Mouse (Mus musculus) Muller cell, postnatal 12 days (primary cell): ENCODE results near the gene Fmnl2.

ENCODE experiments used
- DNase-seq: peaks from one replicate; pipeline ENCODE4 v3.0.0-alpha.2; 2015; ENCODE audit errors: inconsistent ontology term

The Fmnl2 gene

DNA sequence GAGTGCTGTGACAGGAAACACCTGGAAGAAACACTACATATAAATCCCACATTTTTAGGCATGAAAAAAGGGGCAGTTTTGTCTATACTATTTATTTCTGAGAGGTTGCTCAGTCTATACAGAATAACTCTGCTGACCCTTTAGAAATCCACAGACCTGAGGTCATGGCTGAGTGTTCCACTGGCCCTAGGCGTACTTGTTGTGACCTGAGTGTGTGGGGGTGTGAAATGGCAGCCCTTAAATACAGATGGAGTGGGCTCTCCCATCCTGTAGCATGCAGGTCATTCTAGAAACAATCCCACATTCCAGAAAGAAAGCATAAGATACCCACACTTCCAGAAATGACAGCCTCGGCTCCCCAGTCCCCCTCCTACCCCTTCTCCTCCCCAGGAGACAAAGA, 180.6 kb downstream of the Fmnl2 start:
- DNase-seq, result no peak

DNA sequence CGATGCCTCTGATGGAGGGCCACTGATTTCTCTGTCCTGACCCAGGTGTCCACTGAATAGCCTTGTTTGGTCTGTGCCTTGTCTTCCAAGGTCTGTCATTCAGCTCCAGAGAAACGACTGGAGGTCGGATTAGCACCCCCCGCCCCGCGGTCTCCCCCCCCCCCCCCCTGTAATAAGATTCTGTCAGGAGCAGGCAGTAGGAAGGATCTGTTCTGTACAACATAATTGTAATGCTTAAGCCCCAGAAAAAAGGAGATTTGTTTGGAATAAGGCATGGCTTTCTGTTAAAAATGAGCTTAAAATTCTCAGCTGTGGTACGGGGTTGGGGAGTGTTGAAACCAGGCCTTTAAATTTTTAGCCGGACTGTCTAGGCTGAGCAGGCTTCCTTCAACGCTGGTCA, 181.1 kb downstream of the Fmnl2 start:
- no peak for DNase-seq

DNA sequence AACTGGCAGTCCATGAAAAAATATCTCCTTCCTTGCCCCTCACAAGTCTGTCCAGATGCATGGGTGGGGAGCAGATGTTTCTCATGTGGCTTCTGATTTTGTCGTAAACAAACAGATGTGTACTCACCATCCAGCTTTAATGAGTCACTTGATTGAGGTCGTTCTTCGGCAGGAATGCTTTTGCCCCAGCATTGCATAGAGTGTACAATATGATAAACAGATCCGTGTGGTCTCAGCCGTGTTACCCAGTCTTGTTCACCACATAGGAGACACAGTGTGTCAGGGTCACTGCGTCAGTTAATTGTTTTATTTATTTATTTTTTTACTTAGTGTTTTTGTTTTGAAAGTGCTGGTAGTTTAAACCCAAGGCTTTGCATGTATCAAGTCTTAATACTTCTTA, 189.4 kb downstream of the Fmnl2 start:
- DNase-seq, result no peak

DNA sequence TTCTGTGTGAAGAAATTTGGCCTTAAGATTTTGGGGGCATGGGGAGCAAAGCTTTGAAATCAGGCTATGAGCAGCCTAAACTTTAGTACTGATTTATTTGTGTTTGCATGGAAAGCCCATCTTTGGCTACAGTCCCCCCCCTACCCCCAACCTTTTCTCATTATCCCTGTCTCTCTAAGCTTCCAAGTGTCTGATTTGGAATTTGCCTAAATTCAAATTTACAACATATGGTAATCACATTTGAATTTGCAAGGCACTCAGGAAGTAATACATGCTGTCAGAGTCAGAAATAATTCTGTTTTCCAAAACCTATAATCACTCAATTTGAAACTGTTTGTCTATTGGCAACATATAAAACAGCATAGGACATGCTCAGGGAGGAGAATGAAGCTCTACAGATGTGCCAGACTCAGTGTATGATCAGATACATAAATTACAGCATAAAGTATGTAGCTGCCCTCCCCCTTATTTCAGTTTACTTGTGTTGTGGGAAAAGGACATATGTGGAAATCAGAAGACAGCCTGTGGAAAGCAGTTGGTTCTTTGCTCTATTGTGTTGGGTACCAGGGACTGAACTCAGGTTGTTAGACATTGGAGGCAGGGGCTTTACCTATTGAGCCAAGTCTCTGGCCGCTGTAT, 190.2 kb downstream of the Fmnl2 start:
- DNase-seq, result no peak

DNA sequence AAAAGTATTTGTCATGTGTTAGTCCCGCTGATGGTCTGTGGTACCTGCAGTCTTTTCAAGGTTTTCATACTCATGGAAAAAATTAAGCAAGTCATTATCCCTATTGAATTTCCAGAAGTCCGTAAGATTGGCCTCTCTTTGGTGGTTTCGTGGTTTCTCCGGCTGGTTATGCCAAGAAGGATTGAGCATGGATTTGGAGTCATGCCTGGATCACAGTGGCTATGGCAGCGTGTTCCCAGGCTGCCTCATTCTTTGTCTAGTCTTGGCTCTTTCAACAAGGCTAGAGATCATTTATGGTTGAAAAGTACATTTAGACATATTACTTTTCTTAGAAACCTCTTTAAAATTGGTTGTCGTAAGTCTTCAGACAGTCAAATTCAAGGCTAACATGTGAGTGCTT, 192.7 kb downstream of the Fmnl2 start:
- DNase-seq, result peak; percentile 69

DNA sequence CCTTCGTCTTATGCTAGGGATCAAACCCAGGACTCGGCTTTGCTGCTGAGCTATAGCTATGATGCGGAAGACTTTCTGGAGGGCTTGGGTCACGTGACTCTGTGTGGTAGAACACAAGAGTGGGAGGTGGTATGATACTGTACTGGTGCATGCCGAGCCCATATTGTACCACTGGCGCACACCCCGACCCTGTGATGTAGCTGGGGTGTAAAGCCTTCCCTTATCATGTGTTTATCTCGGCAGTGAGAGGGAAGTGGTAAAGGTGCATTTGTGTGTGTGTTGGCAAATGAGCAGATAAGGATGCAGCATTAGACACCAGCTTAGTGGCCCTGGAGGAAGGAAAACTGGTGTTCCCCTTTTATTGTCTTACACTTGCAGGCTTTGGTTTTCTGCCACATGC, 193.8 kb downstream of the Fmnl2 start:
- DNase-seq, result no peak

DNA sequence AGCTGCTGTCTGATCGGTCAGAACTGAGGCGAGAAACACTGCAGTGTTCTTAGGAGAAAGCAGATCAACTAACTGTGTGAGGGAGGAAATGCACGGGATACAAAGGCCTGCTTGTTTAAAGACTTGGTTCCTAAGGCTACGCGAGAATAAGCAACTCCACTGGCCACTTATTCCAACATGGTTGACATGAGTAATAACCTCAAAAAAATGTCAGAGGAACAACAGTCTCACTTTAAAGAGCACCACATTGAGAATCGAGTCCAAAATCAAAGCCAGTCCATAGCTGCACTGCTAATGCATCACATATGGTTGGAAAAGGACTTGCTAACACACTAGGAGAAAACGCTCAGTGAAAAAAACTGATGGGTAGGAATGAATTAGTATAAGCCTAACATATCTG, 196.1 kb downstream of the Fmnl2 start:
- peak; percentile 50 for DNase-seq

DNA sequence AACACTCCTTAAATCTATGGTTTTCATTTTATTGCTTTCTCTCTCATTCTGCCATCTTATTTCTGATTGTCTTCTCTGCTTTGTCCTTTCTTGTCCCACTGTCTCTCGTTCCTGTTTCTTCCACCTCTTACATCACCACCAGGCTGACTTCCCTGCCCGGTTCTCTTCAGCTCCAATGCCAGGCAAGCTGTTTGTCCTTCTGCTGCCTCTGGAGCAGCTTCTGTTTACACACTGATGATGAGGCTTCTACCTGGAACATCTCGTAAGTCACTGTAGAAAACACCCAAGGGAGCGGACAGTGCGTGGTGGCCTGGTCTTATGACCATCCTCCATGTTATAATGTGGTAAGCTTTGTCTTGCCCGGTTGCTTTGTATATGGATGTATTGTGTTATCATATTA, 198.9 kb downstream of the Fmnl2 start:
- no peak for DNase-seq

DNA sequence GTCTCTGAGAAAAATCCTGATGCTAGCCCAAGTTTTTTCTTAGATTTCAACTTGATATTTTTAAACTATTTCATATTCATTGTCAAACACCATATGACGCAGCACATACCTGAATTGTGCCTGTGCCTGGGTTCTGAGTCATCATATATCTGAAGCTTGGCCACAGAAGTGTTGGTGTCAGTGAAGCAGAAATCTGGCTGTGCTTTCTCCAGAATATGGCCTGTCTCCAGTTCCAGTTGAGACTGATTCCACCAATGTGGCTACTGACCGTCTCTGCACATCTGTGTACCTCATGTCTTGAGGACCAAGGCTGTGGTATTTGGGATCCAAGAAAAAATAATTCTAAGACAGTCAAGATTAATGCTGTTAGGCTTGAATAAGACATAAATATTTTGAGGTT, 199.6 kb downstream of the Fmnl2 start:
- DNase-seq, result peak; percentile 62

DNA sequence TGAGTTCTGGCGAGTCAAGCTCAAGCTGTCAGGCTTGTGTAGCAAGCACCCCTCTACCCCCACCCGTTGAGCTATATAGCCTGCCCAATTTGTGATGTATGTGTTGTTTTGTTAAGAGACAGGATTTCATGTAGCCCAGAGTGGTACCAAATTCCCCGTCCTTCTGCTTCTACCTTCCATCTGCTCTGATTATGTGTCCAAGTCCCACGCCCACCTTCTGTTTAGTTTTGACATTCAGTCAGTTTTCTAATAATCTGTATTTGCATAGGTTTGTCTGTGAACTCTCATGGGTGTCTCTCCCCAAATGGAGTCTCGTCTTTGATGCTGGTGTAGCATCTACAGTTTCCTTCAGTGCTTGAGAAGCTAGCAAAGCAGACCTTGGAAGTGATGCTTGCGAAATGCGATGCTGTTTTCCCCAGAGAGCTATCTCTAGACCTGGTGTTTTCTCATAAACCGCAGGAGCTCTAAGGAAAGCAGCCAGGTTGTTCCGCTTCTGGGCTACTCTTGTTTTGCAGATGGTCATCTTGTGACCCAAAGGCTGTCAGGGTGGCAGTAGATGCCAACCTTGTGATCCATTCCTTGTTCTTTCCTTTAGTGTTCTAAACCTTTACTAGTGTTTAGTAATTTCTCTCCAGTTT, 203.8 kb downstream of the Fmnl2 start:
- no peak for DNase-seq

DNA sequence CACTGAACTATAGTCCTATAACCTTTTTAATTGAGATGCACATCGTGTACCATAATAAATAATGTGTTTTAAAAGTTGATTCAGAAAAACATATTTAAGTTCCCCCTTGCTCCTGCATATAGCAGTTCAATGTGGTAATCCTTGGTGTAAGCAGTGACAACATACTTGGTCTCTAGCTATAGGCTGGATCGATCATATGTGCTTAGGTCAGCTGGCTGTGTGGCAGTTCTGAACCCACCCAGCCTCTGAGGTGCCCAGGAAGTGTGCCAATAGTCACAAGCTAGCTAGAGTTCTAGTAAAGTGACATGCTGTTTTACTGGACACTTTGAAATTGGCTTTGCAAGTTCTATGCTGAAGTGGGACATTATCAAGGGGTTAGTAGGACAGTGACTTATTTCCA, 209.3 kb downstream of the Fmnl2 start:
- DNase-seq, result no peak

DNA sequence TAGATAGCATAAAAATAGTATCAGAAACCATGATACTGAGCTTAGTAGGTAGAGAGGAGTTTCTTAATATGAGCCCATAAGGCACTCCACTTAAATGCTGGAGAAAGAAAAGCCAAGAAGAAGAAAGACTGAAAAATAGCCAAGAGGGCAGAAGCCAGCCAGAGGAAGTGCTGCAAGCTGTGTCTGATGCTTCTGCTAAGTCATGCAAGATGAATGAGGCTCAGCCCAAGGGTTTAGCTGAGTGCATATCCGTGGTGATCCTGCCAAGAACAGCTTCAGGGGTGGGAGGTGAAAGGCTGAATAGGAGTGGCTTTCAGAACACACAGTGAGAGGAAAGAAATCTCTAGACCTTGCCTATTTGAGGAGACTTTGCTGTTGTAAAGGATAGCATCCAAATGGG, 212.9 kb downstream of the Fmnl2 start:
- DNase-seq, result peak; percentile 66

DNA sequence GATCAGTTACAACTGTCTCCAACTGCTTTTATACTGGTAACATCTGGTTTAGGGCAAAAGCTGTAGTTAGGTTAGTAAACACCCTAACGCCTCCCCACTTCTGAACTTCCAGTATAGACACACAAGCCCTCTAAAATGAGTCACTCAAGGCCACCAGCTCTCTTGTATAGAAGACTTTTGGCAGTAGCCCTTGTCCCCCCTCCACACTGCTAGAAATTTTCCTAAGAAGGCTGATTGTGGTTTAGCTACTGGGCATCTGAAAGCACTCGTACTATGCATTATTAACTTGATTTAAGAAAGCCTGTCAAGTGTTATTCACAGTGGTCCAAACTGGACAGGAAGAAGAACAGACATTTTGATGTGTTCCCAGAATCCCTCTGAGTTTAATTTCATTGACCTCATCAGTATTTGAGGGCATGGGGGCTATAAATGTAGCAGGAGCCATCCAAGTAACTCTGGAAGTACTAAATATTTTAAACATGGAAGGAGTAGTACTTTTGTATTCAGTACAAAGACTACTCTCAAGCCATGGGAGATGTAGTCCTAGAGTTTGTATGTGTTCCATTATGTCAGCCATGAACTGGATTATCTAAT, 222.1 kb downstream of the Fmnl2 start:
- peak; percentile 79 for DNase-seq

DNA sequence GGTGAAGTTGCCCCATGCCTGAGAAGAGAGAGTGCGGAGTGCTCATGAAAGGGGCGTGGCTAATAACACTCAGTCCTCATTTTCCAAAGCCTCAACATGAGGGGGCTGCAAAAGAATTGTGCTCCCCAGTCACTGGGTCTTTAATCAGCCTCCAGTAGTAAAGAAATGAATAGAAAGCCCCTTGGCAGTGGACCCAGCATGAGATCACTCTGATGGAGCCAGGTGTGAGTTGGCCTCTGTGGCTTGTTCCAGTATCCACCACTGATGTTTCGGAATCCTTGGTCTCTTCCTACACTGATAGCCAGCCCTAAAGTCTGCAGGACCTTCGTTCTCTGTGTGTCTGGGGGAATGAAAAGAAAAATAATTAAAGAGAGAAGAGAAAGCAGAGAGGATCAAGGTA, 224.4 kb downstream of the Fmnl2 start:
- DNase-seq, result no peak

DNA sequence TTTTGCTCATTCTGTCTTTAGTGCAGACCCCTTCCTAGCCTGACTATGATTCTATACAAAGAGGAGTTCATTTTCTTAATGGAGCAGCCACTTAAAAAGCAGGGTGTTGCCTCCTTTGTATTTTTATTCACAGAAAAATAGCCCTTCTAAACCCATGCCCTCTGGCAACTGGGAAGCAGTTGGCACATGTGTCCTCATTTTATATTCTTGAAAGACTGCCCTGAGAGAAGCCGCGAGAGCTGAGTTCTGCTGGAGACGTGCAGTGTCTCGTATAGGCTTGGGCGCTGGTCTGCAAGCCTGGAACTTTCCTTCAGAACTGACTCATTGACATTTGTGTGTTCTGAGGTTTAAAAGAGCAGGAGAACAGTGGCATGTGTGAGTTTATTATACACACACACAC, 224.8 kb downstream of the Fmnl2 start:
- no peak for DNase-seq

DNA sequence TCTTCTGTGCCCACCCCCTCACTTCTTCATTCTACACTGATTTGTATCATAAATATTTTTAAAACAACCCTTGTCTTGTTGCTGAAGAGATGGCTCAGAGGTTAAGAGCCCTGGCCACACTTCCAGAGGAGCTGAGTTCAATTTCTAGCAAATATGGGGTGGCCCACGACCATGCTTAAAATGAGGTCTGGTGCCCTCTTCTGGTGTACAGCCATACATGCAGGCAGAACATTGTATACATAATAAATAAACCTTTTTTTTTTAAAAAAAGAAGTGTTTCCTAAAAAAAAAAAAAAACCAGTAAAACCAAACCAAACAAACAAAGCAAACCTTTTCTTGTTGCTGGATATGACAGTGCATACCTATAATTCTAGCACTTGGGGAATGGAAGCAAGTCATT, 225.6 kb downstream of the Fmnl2 start:
- peak; percentile 21 for DNase-seq

DNA sequence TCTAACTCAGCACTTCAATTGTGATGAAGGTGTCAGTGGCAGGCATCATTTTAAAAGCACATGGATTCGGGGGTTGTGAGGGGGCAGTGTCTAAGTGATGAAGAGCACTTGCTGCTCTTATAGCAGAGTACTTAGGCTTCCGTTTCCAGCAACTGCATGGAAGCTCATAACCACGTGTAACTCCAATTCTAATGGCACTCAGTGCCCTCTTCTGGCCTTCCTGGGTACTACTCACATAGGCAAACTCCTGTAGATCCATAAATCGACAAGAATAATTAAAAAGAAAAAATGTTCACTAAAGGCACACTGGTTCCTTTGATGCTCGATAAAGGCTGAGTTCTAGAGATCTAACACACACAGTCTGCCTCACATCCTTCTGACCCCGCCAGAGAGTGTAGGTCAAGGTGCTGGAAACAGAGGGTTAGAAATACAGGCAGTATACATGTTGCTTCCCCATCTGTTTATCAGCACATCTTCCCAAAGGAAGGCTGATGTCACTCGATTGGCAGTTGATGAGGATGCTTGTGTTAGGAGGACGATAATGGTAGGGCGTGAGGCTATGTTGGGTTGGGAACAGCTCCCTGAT, 228.1 kb downstream of the Fmnl2 start:
- DNase-seq, result no peak

DNA sequence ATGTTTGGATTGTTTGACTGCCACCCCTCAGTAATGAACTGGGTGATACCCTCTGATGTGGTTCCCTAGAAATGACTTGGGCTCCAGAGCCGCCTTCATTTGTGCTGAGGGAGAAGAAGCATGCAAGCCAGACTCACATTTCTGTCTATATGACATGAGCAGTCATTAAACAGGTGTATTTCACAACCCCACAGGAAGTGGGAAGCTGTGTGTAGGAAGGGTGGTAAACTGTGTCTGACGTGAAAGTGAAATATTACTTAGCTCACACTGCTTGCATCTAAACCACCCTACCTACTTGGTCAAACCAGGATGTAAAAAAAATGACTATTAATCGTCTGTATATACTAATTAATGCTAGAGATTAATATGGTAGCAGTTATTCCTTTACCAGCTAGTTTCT, 231.1 kb downstream of the Fmnl2 start:
- no peak for DNase-seq

DNA sequence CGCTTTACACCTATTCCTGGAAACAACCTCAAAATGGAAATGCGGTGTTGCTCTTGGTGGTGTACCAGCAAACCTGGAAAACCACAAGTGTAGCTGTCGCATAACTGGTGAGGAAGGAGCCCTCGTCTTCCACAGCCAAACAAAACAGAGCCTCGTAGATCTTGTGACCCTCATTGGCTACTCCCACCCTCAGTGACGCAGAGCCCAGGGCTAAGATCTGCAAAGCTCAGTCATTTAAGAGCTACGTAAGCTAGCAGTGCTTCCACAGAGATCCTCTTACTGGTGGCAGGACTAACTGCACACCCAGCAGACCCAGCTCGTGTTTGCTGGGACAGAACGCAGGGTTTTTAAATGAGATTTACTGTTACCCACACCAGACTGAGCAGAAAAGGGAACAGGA, 237.4 kb downstream of the Fmnl2 start:
- no peak for DNase-seq

DNA sequence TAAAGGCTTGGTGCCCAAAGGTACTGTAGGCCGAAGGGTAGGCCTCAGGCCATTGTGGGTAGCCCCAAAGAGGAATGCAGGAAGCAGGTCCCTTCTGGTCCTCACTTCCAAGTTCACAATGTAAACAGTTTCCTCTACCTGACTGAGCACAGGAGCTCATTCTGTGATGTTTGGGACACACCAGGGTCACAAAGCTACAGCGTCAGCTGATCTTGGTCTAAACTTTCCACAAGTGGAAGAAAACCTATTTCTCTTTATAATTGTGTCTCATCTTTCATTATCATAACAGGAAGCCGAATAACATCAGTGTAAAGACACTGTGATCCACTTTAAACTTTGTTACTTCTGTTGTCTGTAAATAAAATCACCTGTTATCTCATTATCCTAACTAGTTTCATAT, 237.8 kb downstream of the Fmnl2 start:
- no peak for DNase-seq

DNA sequence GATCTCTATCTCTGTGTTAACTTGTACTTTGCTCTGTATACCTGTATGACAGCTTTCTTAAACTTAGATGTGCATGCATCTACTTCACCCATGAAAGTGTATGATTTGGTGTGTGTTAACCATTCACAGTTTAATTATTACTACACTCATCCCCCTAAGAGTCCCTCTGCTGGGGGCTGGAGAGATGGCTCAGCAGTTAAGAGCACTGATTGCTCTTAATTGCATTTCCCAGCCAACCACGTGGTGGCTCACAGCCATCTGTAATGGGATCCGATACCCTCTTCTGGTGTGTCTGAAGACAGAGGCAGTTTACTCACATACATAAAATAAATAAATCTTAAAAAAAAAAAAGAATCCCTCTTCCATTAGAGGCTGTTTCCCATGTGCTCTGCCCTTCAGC, 242.4 kb downstream of the Fmnl2 start:
- DNase-seq, result no peak

DNA sequence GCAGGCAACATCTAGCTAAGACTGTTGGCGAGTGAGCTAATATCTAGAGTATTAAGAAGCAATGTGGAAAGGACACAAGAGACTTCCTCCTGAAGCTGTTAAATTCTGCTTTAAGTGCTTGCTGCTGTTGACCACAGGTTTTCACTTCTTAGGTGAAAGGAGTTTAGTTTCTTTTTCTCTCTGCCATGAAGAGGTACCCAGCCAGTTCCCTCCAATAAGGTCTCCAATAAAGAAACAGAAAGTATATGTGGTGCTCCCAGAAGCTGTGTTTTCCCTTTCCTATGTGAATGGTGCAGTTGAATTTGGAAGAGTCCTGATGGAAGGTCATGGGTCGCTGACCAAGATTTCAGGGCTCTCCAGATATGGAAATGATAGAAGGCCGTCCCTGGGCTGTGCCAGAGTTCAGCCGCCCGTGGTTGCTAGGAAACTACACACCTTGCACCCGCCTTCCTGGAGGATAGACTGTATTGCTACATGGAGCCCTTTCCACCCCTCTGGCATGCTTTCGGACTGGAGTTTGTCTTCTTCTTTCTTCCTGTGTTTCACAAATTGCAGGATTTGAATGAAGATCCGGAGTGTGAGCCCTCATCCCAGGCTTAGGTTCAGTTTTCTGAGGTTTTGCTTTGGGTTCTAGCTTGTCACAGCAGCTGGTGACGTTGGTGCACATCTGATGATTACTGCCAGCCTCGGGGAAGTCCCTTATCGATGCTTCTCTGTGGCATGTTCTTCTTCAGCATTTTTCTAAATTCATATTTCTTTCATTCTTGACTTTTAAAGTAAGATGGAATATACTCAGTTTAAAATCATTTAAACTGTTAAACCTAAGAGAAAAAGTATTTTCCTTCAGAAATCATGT, 244.5 kb downstream of the Fmnl2 start:
- no peak for DNase-seq
